Mouse (Mus musculus) G1E (cell line): Measurements from ENCODE around the gene Carns1. TPM values are rescaled to one million over a fixed set of nuclear protein-coding genes. Genes with fewer than 3 reads are reported as not detected.

Source experiments
- ATAC-seq: 2 replicates; pipeline ENCODE4 v1.8.0; 2016; ENCODE audit warnings: mild to moderate bottlenecking; ENCODE audit not compliant: insufficient number of reproducible peaks, poor library complexity, low FRiP score, severe bottlenecking; ENCODE audit errors: extremely low read depth
- DNase-seq: peaks from one replicate; pipeline ENCODE4 v3.0.0; 2012; ENCODE audit warnings: low spot score
- H3K27me3 ChIP-seq: 2 replicates; pipeline ENCODE4 v1.6.1; 2012; ENCODE audit warnings: mild to moderate bottlenecking, low read length, inconsistent platforms; ENCODE audit not compliant: insufficient read depth
- H3K36me3 ChIP-seq: replicated peaks from 2 replicates; pipeline ENCODE3; 2012; ENCODE audit warnings: mild to moderate bottlenecking, inconsistent platforms
- H3K4me1 ChIP-seq: 2 replicates; pipeline ENCODE4 v1.6.1; 2012; ENCODE audit warnings: low read depth, low read length, inconsistent platforms, mixed read lengths; ENCODE audit not compliant: insufficient read depth
- H3K4me3 ChIP-seq: 2 replicates; pipeline ENCODE4 v1.5.1; 2012; ENCODE audit warnings: low read depth, mild to moderate bottlenecking, inconsistent platforms, low read length, moderate library complexity, mixed read lengths
- H3K9me3 ChIP-seq: replicated peaks from 2 replicates; pipeline ENCODE4 v1.6.1; 2012; ENCODE audit warnings: inconsistent platforms
- CTCF ChIP-seq: IDR thresholded peaks from 2 replicates; pipeline ENCODE4 v1.5.1; 2012; ENCODE audit warnings: low read depth, low read length, inconsistent platforms, mixed read lengths
- GATA1 ChIP-seq: IDR thresholded peaks from 2 replicates; pipeline ENCODE4 v1.6.1; 2012; ENCODE audit warnings: borderline replicate concordance, low read length, inconsistent platforms, mixed read lengths
- GATA2 ChIP-seq: IDR thresholded peaks from 2 replicates; pipeline ENCODE4 v1.6.1; 2012; ENCODE audit warnings: low read depth, low read length, inconsistent platforms, borderline replicate concordance
- POLR2AphosphoS5 ChIP-seq: IDR thresholded peaks from 2 replicates; pipeline ENCODE4 v1.6.1; 2012; ENCODE audit warnings: low read depth, low read length, inconsistent platforms; ENCODE audit not compliant: insufficient replicate concordance
- TAL1 ChIP-seq: conservative IDR thresholded peaks from 2 replicates; pipeline ENCODE4 v1.6.1; 2012; ENCODE audit warnings: low read depth, low read length, inconsistent platforms, mixed read lengths
- polyA plus RNA-seq: library from polyadenylated mRNA; stranded (reverse); fragments of >175 nt; gene quantifications from 2 replicates; pipeline ENCODE4 v1.2.3, GENCODE M21; 2012
- total RNA-seq, 2 experiments: library from RNA; stranded (forward) in 1 of 2; stranded (reverse) in 1 of 2; fragments of 200-1000 nt in 1 of 2; fragments of >200 nt in 1 of 2; fragmentation: Nextera tagmentation in 1 of 2; gene quantifications; 2 replicates each; pipeline ENCODE4 v1.2.3; 2014 to 2017

Gene Carns1
- total and polyA plus RNA-seq, 3 experiments: 0.48 to 1.2 (median 0.55) TPM

GRCm38 (mm10) chr19:4156771-4157170 is 18.5 kb downstream of the Carns1 start:
- no peak for DNase-seq
- H3K4me3 ChIP-seq: no peak overlapping the region
- no peaks in the 10 kb centered on the region for H3K27me3 ChIP-seq
- peaks cover 49% of the 10 kb centered on the region for H3K4me1 ChIP-seq
- no peaks in the 10 kb centered on the region for H3K9me3 ChIP-seq
- peaks cover 98% of the 10 kb centered on the region for H3K36me3 ChIP-seq
- no peak for TF ChIP-seq GATA1
- no peak for TF ChIP-seq TAL1
- no peak for TF ChIP-seq CTCF
- no peak for TF ChIP-seq GATA2
- no peak for TF ChIP-seq POLR2AphosphoS5
- no peak for ATAC-seq

DNA sequence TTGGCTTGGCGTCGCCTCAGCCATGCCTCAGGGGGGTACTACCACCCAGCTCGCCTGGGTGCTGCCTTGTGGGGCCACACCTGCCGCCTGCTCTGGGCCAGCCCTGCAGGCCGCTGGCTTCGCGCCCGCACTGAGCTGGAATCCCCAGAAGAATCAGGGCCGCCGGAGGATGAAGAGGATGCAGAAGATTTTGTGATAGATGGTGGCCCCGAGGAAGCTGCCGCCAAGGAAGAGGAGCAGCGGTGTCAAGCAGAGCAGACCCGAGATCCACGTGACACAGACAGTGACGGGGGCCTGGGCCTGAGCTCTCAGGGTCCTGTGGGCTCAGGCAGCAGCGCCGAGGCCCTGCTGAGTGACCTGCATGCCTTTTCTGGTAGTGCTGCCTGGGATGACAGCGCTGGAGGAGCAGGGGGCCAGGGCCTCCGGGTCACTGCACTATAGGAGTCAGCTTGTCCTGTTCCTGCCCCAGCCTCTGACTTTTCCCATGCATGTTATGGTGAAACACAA is 19.2 kb downstream of the Carns1 start:
- TF ChIP-seq CTCF (no peak), GATA1 (no peak), GATA2 (no peak), POLR2AphosphoS5 (no peak), TAL1 (no peak)
- H3K4me1 ChIP-seq: peaks cover 48% of the 10 kb centered on the region
- peaks cover 98% of the 10 kb centered on the region for H3K36me3 ChIP-seq
- DNase-seq (no peak), ATAC-seq (no peak)
- no peaks in the 10 kb centered on the region for H3K9me3 ChIP-seq
- no peaks in the 10 kb centered on the region for H3K27me3 ChIP-seq
- peak overlapping the region; percentile 34; the same call in 1 of the 2 replicates for H3K4me3 ChIP-seq

- Histone ChIP-seq H3K9me3 (no peaks in the 10 kb centered on the region), H3K4me1 (peaks cover 50% of the 10 kb centered on the region), H3K36me3 (peaks cover 98% of the 10 kb centered on the region), H3K4me3 (peak overlapping the region; percentile 38; the same call in 1 of the 2 replicates), H3K27me3 (no peaks in the 10 kb centered on the region)
- ATAC-seq (no peak), DNase-seq (no peak)
- TF ChIP-seq GATA2 (no peak), TAL1 (no peak), CTCF (no peak), POLR2AphosphoS5 (no peak; the same call in 1 of the 2 replicates), GATA1 (no peak)
These were observed 19.8 kb downstream of the Carns1 start for GRCm38 (mm10) chr19:4155223-4156072.

GRCm38 (mm10) chr19:4154437-4155222 is 20.6 kb downstream of the Carns1 start:
- ATAC-seq: peak; percentile 19; the same call in 1 of the 2 replicates
- DNase-seq: peak; percentile 40

GRCm38 (mm10) chr19:4153232-4153654 is 22.0 kb downstream of the Carns1 start, which contains the start of gene Ptprcap:
Gene Ptprcap (plus strand): TSS chr19:4153604.
- TF ChIP-seq GATA1 (no peak), TAL1 (no peak), GATA2 (no peak)
- H3K4me1 ChIP-seq: peaks cover 68% of the 10 kb centered on the region
- H3K36me3 ChIP-seq: peaks cover 92% of the 10 kb centered on the region
- ATAC-seq: no peak
- no peaks in the 10 kb centered on the region for H3K9me3 ChIP-seq
- no peaks in the 10 kb centered on the region for H3K27me3 ChIP-seq
- no peak for DNase-seq
- no peak within 1 kb of the TSS for H3K4me3 ChIP-seq

More at GRCm38 (mm10) chr19:4154437-4155222, 20.6 kb downstream of the Carns1 start:
- peaks cover 58% of the 10 kb centered on the region for H3K4me1 ChIP-seq
- TF ChIP-seq TAL1: no peak
- TF ChIP-seq GATA2: no peak
- TF ChIP-seq GATA1: no peak
- no peak for TF ChIP-seq CTCF
- no peak for TF ChIP-seq POLR2AphosphoS5
- H3K27me3 ChIP-seq: no peaks in the 10 kb centered on the region
- peak overlapping the region; percentile 38; the same call in 1 of the 2 replicates for H3K4me3 ChIP-seq
- no peaks in the 10 kb centered on the region for H3K9me3 ChIP-seq
- H3K36me3 ChIP-seq: peaks cover 100% of the 10 kb centered on the region
